Mouse (Mus musculus) stomach, postnatal 0 days (tissue): ENCODE results near the gene Adcy2. TPM values are rescaled to one million over a fixed set of nuclear protein-coding genes. Genes with fewer than 3 reads are reported as not detected.

ENCODE experiments used
- ATAC-seq: fragments of 200-750 bp; cut with Nextera tagmentation; 2 replicates; pipeline ENCODE4 v1.8.0; 2017; ENCODE audit not compliant: low FRiP score, low TSS enrichment
- DNase-seq: peaks from one replicate; pipeline ENCODE4 v3.0.0-alpha.2; 2016; ENCODE audit warnings: low spot score
- H3K27ac ChIP-seq: fragments of 300-500 bp; sonication (generic); replicated peaks from 2 replicates; pipeline ENCODE4 v1.5.1; 2014; ENCODE audit warnings: mild to moderate bottlenecking, control low read depth
- H3K27me3 ChIP-seq: fragments of 300-500 bp; sonication (generic); 2 replicates; pipeline ENCODE4 v1.6.1; 2014; ENCODE audit warnings: low read length; ENCODE audit not compliant: control insufficient read depth, insufficient read depth
- H3K36me3 ChIP-seq: fragments of 300-500 bp; sonication (generic); 2 replicates; pipeline ENCODE4 v1.6.1; 2014; ENCODE audit warnings: low read length, mixed read lengths; ENCODE audit not compliant: control insufficient read depth, insufficient read depth
- H3K4me1 ChIP-seq: fragments of 300-500 bp; sonication (generic); replicated peaks from 2 replicates; pipeline ENCODE4 v1.6.1; 2014; ENCODE audit warnings: antibody characterized with exemption; ENCODE audit not compliant: control insufficient read depth, insufficient read depth
- H3K4me2 ChIP-seq: fragments of 300-500 bp; sonication (generic); replicated peaks from 2 replicates; pipeline ENCODE4 v1.6.1; 2014; ENCODE audit warnings: low read depth, mild to moderate bottlenecking, control low read depth, moderate library complexity
- H3K4me3 ChIP-seq: fragments of 300-500 bp; sonication (generic); 2 replicates; pipeline ENCODE4 v1.5.1; 2014; ENCODE audit warnings: low read depth, low read length, control low read depth
- H3K9ac ChIP-seq: fragments of 300-500 bp; sonication (generic); 2 replicates; pipeline ENCODE4 v1.6.1; 2014; ENCODE audit warnings: mild to moderate bottlenecking, low read length, control low read depth, mixed read lengths
- H3K9me3 ChIP-seq: fragments of 300-500 bp; sonication (generic); 2 replicates; pipeline ENCODE4 v1.6.1; 2016; ENCODE audit warnings: low read length; ENCODE audit not compliant: control insufficient read depth
- CTCF ChIP-seq: IDR thresholded peaks from 2 replicates; pipeline ENCODE4 v1.5.1; 2016; ENCODE audit warnings: antibody characterized with exemption, low read depth, mild to moderate bottlenecking, moderate library complexity
- EP300 ChIP-seq: optimal IDR thresholded peaks from 2 replicates; pipeline ENCODE3; 2016; ENCODE audit warnings: antibody characterized with exemption
- WGBS: fragments of 180-500 bp; shearing (Covaris S2); extraction: QIAGEN DNeasy Blood & Tissue Kit; methylation state at CpG from one replicate; pipeline ENCODE4 v1.1.7; 2014; 5-methylcytosine and 5-hydroxymethylcytosine counted together
- polyA plus RNA-seq: library from polyadenylated mRNA; unstranded; fragments of >200 nt; fragmentation: Nextera tagmentation; extraction: Ambion mirVana; gene quantifications from 2 replicates; pipeline ENCODE4 v1.2.1, GENCODE M21; 2015

Adcy2 gene
- polyA plus RNA-seq, 1 experiment from 2014 or later: 3.7 TPM

DNA sequence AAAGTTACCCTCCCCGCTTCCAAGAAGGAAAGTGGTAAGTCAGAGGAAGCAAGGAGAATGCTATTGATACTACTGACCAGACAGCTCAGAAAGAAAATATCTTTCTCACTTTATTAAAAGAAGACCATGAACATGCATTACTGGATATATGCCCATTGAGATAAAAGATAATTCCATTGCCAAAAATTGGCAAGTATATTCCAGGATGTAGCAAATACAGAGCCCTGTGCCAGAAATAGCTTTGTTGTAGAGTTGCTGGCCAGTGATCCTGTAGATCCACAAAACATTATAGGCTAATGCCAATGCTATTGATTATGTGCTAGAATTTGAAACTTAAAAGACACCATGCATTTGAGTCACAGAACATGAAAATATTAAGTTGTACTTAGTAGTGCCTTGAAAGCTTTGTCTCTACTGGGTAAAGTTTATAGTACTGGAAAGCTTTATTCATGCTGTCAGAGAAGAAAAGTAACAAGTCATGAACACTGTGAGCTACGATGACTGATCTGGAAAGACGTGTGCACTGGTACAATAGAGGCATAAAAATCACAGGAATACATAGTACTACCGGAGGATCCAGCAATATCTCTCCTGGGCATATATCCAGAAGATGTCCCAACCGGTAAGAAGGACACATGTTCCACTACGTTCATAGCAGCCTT is 221.2 kb downstream of the Adcy2 start:
- Histone ChIP-seq H3K4me1 (no peaks in the 10 kb centered on the region), H3K4me2 (no peak overlapping the region), H3K27me3 (no peaks in the 10 kb centered on the region), H3K9me3 (no peaks in the 10 kb centered on the region), H3K9ac (no peak overlapping the region), H3K4me3 (no peak overlapping the region), H3K27ac (no peak overlapping the region), H3K36me3 (no peaks in the 10 kb centered on the region)
- TF ChIP-seq EP300: no peak
- TF ChIP-seq CTCF: no peak
- ATAC-seq (no peak), DNase-seq (no peak)
- 87% methylated on average over 6 of the region's 6 CpGs for WGBS

DNA sequence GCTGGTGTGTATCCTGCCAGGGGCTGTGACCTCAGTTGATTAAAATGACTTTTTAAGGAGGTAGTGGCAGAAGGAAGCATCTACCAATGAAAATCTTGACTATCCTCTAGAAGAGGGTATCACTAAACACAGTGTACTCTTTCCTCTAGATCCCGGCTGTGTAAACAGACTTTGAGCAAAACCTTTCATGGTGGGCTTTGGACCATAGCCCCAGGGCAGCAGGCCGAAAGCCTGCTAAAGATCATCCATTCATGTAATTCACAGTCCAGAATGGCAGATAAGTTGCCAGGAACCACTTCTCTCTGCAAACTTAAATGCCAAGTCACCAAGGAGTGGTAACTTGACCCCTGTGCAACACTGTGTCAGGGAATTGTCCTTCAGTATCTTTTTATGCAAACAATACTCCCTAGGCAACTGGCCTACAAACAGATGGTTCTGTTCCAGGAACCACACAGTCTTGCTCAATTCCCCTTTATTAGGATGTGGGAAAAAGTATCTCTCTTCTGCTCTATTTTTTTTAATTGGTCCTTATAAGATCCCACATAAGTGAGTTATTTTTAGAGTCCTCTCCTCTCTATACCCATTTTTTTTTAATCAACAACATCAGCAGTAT is 225.6 kb downstream of the Adcy2 start:
- Histone ChIP-seq H3K27me3 (no peaks in the 10 kb centered on the region), H3K27ac (no peak overlapping the region), H3K36me3 (no peaks in the 10 kb centered on the region), H3K9me3 (no peaks in the 10 kb centered on the region), H3K9ac (no peak overlapping the region), H3K4me2 (no peak overlapping the region), H3K4me3 (no peak overlapping the region), H3K4me1 (no peaks in the 10 kb centered on the region)
- TF ChIP-seq CTCF (no peak), EP300 (no peak)
- no peak for DNase-seq
- 49% methylated on average over 2 of the region's 2 CpGs for WGBS
- ATAC-seq: peak; percentile 77

DNA sequence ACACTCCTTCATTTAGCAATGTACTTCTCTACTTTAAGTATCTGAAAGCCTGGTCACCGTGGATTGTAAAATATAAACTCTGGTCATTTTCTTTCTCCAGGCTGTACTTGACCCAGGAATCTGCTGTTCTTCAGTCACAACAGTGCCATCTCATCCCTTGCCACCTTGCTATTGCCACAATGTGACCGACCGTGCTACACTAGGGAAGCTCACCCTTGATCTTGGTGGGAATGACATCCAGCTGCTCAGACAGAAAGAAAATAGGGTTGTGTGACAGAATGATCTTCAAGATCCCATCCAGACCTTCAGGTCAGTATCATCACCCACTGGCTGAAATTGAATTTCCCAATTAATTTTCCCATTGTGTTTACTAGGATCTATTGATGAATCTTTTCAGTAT is 230.8 kb downstream of the Adcy2 start:
- Histone ChIP-seq H3K4me1 (no peaks in the 10 kb centered on the region), H3K36me3 (no peaks in the 10 kb centered on the region), H3K9me3 (no peaks in the 10 kb centered on the region), H3K4me2 (no peak overlapping the region), H3K27ac (no peak overlapping the region), H3K4me3 (no peak overlapping the region), H3K9ac (no peak overlapping the region), H3K27me3 (no peaks in the 10 kb centered on the region)
- DNase-seq (no peak), ATAC-seq (no peak)
- WGBS: 92% methylated on average over 3 of the region's 3 CpGs
- TF ChIP-seq EP300 (no peak), CTCF (no peak)

DNA sequence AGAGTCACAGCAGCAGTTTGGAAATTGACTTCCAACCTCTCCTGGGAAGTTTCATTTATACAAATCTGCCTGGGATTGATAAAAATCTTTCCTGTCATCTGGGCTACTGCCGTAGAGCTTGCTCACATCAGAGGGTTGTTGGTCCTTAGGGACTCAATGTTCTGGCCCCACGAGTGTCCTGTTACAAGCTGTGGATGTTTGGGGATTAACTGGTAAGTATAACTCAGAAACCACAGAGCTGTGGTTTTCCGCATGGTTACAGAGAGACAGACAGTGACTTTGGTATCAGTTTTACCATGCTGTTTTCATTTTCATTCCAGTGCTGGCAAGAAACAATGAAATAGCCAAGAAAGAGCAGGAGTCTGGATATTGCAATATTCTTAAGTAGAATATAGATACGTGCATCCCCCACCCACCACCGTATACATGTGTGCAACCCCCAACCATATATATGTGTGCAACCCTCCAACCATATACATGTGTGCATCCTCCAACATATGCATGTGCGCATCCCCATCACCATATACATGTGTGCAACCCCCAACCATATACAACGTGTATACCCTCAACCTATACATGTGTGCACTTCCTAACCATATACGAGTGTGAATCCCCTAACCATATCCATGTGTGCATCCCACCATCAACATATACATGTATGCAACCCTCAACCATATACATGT is 233.3 kb downstream of the Adcy2 start:
- ATAC-seq: no peak
- DNase-seq: no peak
- TF ChIP-seq CTCF (no peak), EP300 (no peak)

DNA sequence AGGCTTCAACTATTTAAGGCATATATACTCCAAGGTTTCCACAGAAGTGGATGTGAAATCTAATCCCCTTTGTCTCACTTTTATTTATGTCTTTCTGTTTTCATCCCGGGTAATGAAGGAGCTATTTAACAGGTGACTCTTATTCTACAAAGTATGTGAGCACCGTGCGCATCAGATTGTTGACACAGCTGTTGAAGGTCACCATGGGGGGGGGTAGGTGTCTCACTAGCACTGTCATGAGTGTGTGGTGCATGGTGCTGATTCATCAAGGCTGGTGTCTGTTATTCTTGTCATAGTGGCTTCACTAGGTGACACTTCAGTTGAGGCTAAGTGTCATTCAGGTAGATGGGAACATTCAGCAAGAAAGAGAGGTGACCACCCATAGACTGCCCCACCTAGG is 234.7 kb downstream of the Adcy2 start:
- no peaks in the 10 kb centered on the region for H3K9me3 ChIP-seq
- DNase-seq (no peak), ATAC-seq (no peak)
- H3K4me1 ChIP-seq: no peaks in the 10 kb centered on the region
- H3K27ac ChIP-seq: no peak overlapping the region
- H3K36me3 ChIP-seq: no peaks in the 10 kb centered on the region
- H3K4me3 ChIP-seq: no peak overlapping the region
- H3K27me3 ChIP-seq: no peaks in the 10 kb centered on the region
- TF ChIP-seq CTCF (no peak), EP300 (no peak)
- H3K9ac ChIP-seq: no peak overlapping the region
- whole genome bisulfite sequencing: 53% methylated on average over 3 of the region's 3 CpGs
- H3K4me2 ChIP-seq: no peak overlapping the region

More for the DNA sequence above, 233.3 kb downstream of the Adcy2 start:
- Histone ChIP-seq H3K27me3 (no peaks in the 10 kb centered on the region), H3K27ac (no peak overlapping the region), H3K36me3 (no peaks in the 10 kb centered on the region), H3K4me3 (no peak overlapping the region), H3K4me1 (no peaks in the 10 kb centered on the region), H3K4me2 (no peak overlapping the region), H3K9me3 (no peaks in the 10 kb centered on the region), H3K9ac (no peak overlapping the region)
- WGBS: 83% methylated on average over 8 of the region's 8 CpGs

DNA sequence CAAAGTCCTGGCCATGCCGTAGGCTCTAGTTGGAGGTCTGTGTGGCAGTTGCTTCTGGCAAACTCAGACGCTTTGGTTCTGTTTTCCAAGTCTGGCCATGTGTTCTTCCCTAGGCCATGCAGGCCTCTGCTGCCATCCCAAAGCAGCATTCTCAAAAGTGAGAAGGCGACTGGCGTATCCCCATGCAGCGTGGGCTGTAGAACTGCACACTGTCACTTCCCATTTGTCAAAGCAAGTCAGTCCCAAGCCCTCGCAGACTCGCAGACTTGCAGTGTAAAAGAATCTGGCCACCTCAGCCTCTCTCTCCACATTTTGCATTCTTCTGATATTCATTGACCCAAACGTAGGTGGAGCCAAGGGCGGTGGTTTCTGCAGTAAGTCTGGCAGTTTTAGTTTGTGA is 249.5 kb downstream of the Adcy2 start:
- Histone ChIP-seq H3K4me3 (no peak overlapping the region), H3K4me1 (no peaks in the 10 kb centered on the region), H3K4me2 (no peak overlapping the region), H3K27me3 (no peaks in the 10 kb centered on the region), H3K9ac (no peak overlapping the region), H3K27ac (no peak overlapping the region), H3K9me3 (no peaks in the 10 kb centered on the region), H3K36me3 (no peaks in the 10 kb centered on the region)
- ATAC-seq (no peak), DNase-seq (no peak)
- 54% methylated on average over 9 of the region's 9 CpGs for WGBS
- TF ChIP-seq EP300 (no peak), CTCF (no peak)
